Comparison of ENCODE assay signal across 23 mouse cellular contexts in the genomic region with DNA sequence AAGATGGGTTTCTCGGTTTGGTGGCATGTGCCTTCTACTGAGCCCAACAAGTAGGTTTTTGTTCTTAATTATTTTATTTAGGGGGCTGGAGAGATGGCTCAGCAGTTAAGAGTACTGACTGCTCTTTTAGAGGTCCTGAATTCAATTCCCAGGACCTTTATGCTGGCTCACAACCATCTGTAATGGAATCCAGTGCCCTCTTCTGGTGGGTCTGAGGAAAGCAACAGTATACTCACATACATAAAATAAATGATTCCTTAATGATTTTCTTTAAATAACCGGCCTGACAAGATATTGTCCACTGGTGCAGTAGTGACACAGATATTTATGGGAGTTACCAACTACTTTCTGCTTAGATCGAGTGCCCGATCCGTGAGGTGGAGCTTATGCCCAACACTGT. TPM values are rescaled to one million over a fixed set of nuclear protein-coding genes. Genes with fewer than 3 reads are reported as not detected.
DNase-seq lines count a peak whose midpoint lies in the region; TF ChIP-seq lines count a peak whose summit lies in the region.
"Had no signal": no experiment of that assay in that cellular context is flagged by ENCODE, and none has a peak within 500 bp of the region (broad histone marks: within the 10 kb centered on the region; RNA-seq: fewer than 3 reads in every experiment).

No protein-coding gene starts in this region.

- H3K36me3 ChIP-seq in E14TG2a.4 (ENCODE audit: insufficient read depth, low read length): no peaks in the 10 kb centered on the region
- H3K36me3 ChIP-seq: embryonic facial prominence, embryonic 15.5 days; hindbrain, embryonic 12.5 days; midbrain, embryonic 13.5 days had no signal

- H3K27me3 ChIP-seq in E14TG2a.4 (ENCODE audit: insufficient read depth, low read length): peaks cover 19% of the 10 kb centered on the region
- H3K27me3 ChIP-seq: embryonic facial prominence, embryonic 15.5 days; hindbrain, embryonic 12.5 days; midbrain, embryonic 13.5 days had no signal

- no peaks in the 10 kb centered on the region for H3K9me3 ChIP-seq in E14TG2a.4 (ENCODE audit: low read length)
- H3K9me3 ChIP-seq: embryonic facial prominence, embryonic 15.5 days; hindbrain, embryonic 12.5 days; megakaryocyte, embryonic 14.5 days; midbrain, embryonic 13.5 days had no signal

- no peak for DNase-seq in left cerebral cortex, adult 2 months (ENCODE audit: extremely low spot score in 1 of 2, low spot score in 2 of 2)
- DNase-seq in left cerebral cortex, postnatal 25 days (ENCODE audit: low spot score in 2 of 2): no peak
- DNase-seq in 416B (ENCODE audit: low read depth): peak; percentile 23
- peak; percentile 59 for DNase-seq in ZHBTc4 (ENCODE audit: low read depth, low spot score)
- DNase-seq in cerebellum, postnatal 10 days: no peak
- no peak for DNase-seq in testis, postnatal 14 days (ENCODE audit: low spot score)
- DNase-seq: adrenal gland, postnatal 25 days; cerebellum, adult 9-10 months; gastrocnemius, postnatal 14 days; heart, adult 18-20 months; kidney, adult 2 months; kidney, postnatal 14 days; lung, postnatal 36 days; spleen, adult 18-20 months; thymus, postnatal 14 days had no signal

- H3K27ac ChIP-seq in left cerebral cortex, adult 2 months: no peak overlapping the region
- H3K27ac ChIP-seq: embryonic facial prominence, embryonic 15.5 days; hindbrain, embryonic 12.5 days; midbrain, embryonic 13.5 days had no signal

- intact Hi-C loops in left cerebral cortex, adult 2 months (cut with DNase I): no loop called here
- intact Hi-C loops in left cerebral cortex, postnatal 25 days (cut with DNase I): no loop called here

- peaks cover 65% of the 10 kb centered on the region for H3K4me1 ChIP-seq in E14TG2a.4 (replicated peaks; ENCODE audit: low read depth, low read length)

- peak; percentile 24; the same call in 1 of the 2 replicates for TF ChIP-seq CTCF in left cerebral cortex, adult 2 months (IDR thresholded peaks at IDR 0.05)
- TF ChIP-seq CTCF in E14TG2a.4 (conservative IDR thresholded peaks at IDR 0.05; ENCODE audit: low read length): peak; percentile 48

- no peak overlapping the region for H3K4me3 ChIP-seq in left cerebral cortex, adult 2 months
- no peak overlapping the region for H3K4me3 ChIP-seq in E14TG2a.4 (replicated peaks; ENCODE audit: low read length)
- H3K4me3 ChIP-seq: embryonic facial prominence, embryonic 15.5 days; hindbrain, embryonic 12.5 days; megakaryocyte, embryonic 14.5 days; midbrain, embryonic 13.5 days had no signal

RNA-seq across cellular contexts. Expression of a gene that starts 1.9 kb away (rescaled TPM):
- not detected for total RNA-seq in left cerebral cortex, adult 2 months (2021)
- under 1 TPM; 0.18 to 0.27 TPM for total RNA-seq in left cerebral cortex, postnatal 25 days (2021)
- total RNA-seq: adrenal gland, postnatal 25 days; common myeloid progenitor, adult 5-6 weeks; heart, adult 18-20 months; heart, postnatal 25 days; left cerebral cortex, postnatal 36 days had no signal

RNA-seq across cellular contexts. Expression of a gene that starts 44.7 kb away (rescaled TPM):
- 10 to 100 TPM; 59.5 to 67.7 TPM for total RNA-seq in left cerebral cortex, adult 2 months (2021)
- 10 to 100 TPM; 58.2 to 58.6 TPM for total RNA-seq in left cerebral cortex, postnatal 25 days (2021)

Comparison
In these comparisons a context has a peak if more than half of its experiments do, and no peak if none do; other contexts are left out.
1. DNase-seq: peak in 416B (single experiment) and ZHBTc4 (single experiment); none in left cerebral cortex, adult 2 months (0 of 2), left cerebral cortex, postnatal 25 days (0 of 2), cerebellum, postnatal 10 days (0 of 2) and testis, postnatal 14 days (single experiment).